Comparison of ENCODE assay signal across 14 mouse cellular contexts in genomic region chr5:22031653-22032052, GRCm38 (mm10).
DNase-seq lines count a peak whose midpoint lies in the region; ATAC-seq and TF ChIP-seq lines count a peak whose summit lies in the region.
"Had no signal": no experiment of that assay in that cellular context is flagged by ENCODE, and none has a peak within 500 bp of the region (broad histone marks: within the 10 kb centered on the region; RNA-seq: fewer than 3 reads in every experiment).

No protein-coding gene starts in this region.

- no peak for TF ChIP-seq POLR2A in kidney, adult 2 months (IDR thresholded peaks at IDR 0.05; ENCODE audit: low read depth, low read length)

- no peaks in the 10 kb centered on the region for H3K27me3 ChIP-seq in kidney, adult 2 months (replicated peaks; ENCODE audit: control insufficient read depth, insufficient read depth, low read length)
- no peaks in the 10 kb centered on the region for H3K27me3 ChIP-seq in kidney, embryonic 16.5 days (ENCODE audit: insufficient read depth, low read length)
- no peaks in the 10 kb centered on the region for H3K27me3 ChIP-seq in hindbrain, embryonic 12.5 days

- WGBS in kidney, adult 2 months, result 31% methylated on average over 7 of the region's 7 CpGs
- WGBS in kidney, embryonic 16.5 days, result 37% methylated on average over 7 of the region's 7 CpGs
- 18% methylated on average over 7 of the region's 7 CpGs for whole genome bisulfite sequencing in hindbrain, embryonic 12.5 days

- no peaks in the 10 kb centered on the region for H3K36me3 ChIP-seq in kidney, adult 2 months (ENCODE audit: control insufficient read depth, insufficient read depth, low read length)
- no peaks in the 10 kb centered on the region for H3K36me3 ChIP-seq in kidney, embryonic 16.5 days (ENCODE audit: insufficient read depth, low read length)
- no peaks in the 10 kb centered on the region for H3K36me3 ChIP-seq in hindbrain, embryonic 12.5 days
- H3K36me3 ChIP-seq: heart, embryonic 10.5 days had no signal

- TF ChIP-seq CTCF in kidney, adult 2 months (conservative IDR thresholded peaks at IDR 0.05; ENCODE audit: insufficient read depth, insufficient read length, low read depth, low read length), result no peak

- H3K9ac ChIP-seq in kidney, embryonic 16.5 days (replicated peaks; ENCODE audit: low read length), result no peak overlapping the region
- H3K9ac ChIP-seq in hindbrain, embryonic 12.5 days, result no peak overlapping the region
- H3K9ac ChIP-seq: lung, embryonic 14.5 days had no signal

- H3K4me2 ChIP-seq in kidney, embryonic 16.5 days (replicated peaks; ENCODE audit: low read depth, low read length), result no peak overlapping the region
- H3K4me2 ChIP-seq in hindbrain, embryonic 12.5 days (replicated peaks), result no peak overlapping the region
- H3K4me2 ChIP-seq: lung, embryonic 14.5 days had no signal

- no peak for ATAC-seq in kidney, embryonic 16.5 days (ENCODE audit: low FRiP score, low TSS enrichment)
- ATAC-seq in hindbrain, embryonic 12.5 days (ENCODE audit: low FRiP score), result peak; percentile 83
- ATAC-seq: intestine, postnatal 0 days had no signal

- no peaks in the 10 kb centered on the region for H3K4me1 ChIP-seq in kidney, adult 2 months (ENCODE audit: control insufficient read depth, insufficient read depth, low read length)
- no peaks in the 10 kb centered on the region for H3K4me1 ChIP-seq in kidney, embryonic 16.5 days (ENCODE audit: insufficient read depth, low read length)
- peaks cover 19% of the 10 kb centered on the region for H3K4me1 ChIP-seq in hindbrain, embryonic 12.5 days
- H3K4me1 ChIP-seq: heart, embryonic 10.5 days had no signal

- DNase-seq in kidney, adult 2 months, result peak; percentile 21
- DNase-seq in embryo, embryonic 10.5 days (ENCODE audit: low spot score), result peak; percentile 80
- DNase-seq in neural tube, embryonic 10.5 days (ENCODE audit: extremely low spot score, low spot score), result peak; percentile 24
- DNase-seq in layer of hippocampus, adult 9-10 months (ENCODE audit: low spot score), result no peak
- DNase-seq in urinary bladder, adult 2 months (ENCODE audit: low spot score), result no peak
- DNase-seq in frontal cortex, postnatal 14 days (ENCODE audit: low spot score in 2 of 2), result no peak
- DNase-seq: cerebellum, postnatal 14 days; lung, embryonic 14.5 days; thymus, adult 18-20 months had no signal

- H3K9me3 ChIP-seq in kidney, embryonic 16.5 days (ENCODE audit: low read length), result no peaks in the 10 kb centered on the region
- H3K9me3 ChIP-seq in hindbrain, embryonic 12.5 days (replicated peaks), result no peaks in the 10 kb centered on the region
- H3K9me3 ChIP-seq: heart, embryonic 10.5 days had no signal

- no peak overlapping the region for H3K27ac ChIP-seq in kidney, adult 2 months (ENCODE audit: insufficient read depth, low read depth, low read length)
- H3K27ac ChIP-seq in kidney, embryonic 16.5 days (ENCODE audit: low read length), result no peak overlapping the region
- no peak overlapping the region for H3K27ac ChIP-seq in hindbrain, embryonic 12.5 days
- H3K27ac ChIP-seq: heart, embryonic 10.5 days had no signal

- H3K4me3 ChIP-seq in kidney, adult 2 months (ENCODE audit: insufficient read depth, low read depth, low read length), result no peak overlapping the region
- no peak overlapping the region for H3K4me3 ChIP-seq in kidney, embryonic 16.5 days (ENCODE audit: low read length)
- H3K4me3 ChIP-seq in hindbrain, embryonic 12.5 days, result no peak overlapping the region
- H3K4me3 ChIP-seq: heart, embryonic 10.5 days; myocyte had no signal

Comparison
In these comparisons a context has a peak if more than half of its experiments do, and no peak if none do; other contexts are left out.
1. DNase-seq: peak in kidney, adult 2 months (single experiment), embryo, embryonic 10.5 days (single experiment) and neural tube, embryonic 10.5 days (single experiment); none in layer of hippocampus, adult 9-10 months (single experiment), urinary bladder, adult 2 months (single experiment) and frontal cortex, postnatal 14 days (0 of 2).